Comparison of ENCODE assay signal across 20 mouse cellular contexts in the genomic region with DNA sequence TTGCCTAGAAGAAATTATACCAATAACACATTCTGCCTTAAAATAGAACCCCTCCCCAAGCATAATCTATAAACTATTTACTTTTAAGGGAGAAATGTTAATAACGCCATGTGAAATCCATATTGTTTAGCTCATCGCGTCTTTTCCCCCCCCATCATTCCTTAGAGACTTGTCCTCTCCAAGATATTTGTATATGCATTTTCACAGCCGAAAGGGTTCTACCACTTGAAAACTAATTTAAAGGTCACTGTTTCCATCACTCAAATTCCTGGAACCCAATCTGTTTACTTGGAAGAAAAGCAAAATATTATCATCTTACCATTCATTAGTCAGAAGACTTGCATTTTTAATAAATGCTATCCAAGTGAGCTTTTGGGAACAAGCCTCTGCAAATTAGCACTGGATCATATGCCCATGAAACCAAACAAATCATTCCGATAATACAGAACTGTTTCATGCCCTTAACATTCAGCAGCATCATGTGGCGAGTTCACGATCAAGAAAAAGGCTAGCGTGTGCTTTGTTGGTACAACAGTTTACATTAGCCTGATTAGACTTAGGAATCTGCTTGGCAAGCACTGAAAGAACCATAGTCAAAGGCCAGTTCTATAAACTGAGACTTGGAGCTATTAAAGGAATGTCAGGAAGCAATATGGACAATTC. TPM values are rescaled to one million over a fixed set of nuclear protein-coding genes. Genes with fewer than 3 reads are reported as not detected.
"Had no signal": no experiment of that assay in that cellular context is flagged by ENCODE, and none has a peak within 500 bp of the region (broad histone marks: within the 10 kb centered on the region; RNA-seq: fewer than 3 reads in every experiment).

No protein-coding gene starts in this region.

- H3K4me1 ChIP-seq: kidney, embryonic 15.5 days; liver, embryonic 12.5 days; liver, embryonic 15.5 days; midbrain, embryonic 13.5 days had no signal

- ATAC-seq: liver, embryonic 12.5 days; midbrain, embryonic 13.5 days had no signal

- H3K9ac ChIP-seq: kidney, embryonic 15.5 days; liver, embryonic 12.5 days; liver, embryonic 15.5 days; midbrain, embryonic 13.5 days had no signal

- H3K4me2 ChIP-seq: kidney, embryonic 15.5 days; liver, embryonic 12.5 days; liver, embryonic 15.5 days; midbrain, embryonic 13.5 days had no signal

- H3K9me3 ChIP-seq: kidney, embryonic 15.5 days; liver, embryonic 12.5 days; liver, embryonic 15.5 days; midbrain, embryonic 13.5 days had no signal

- H3K36me3 ChIP-seq: kidney, embryonic 15.5 days; liver, embryonic 12.5 days; liver, embryonic 15.5 days; midbrain, embryonic 13.5 days had no signal

- H3K4me3 ChIP-seq: kidney, embryonic 15.5 days; left cerebral cortex, adult 2 months; liver, embryonic 12.5 days; liver, embryonic 15.5 days; midbrain, embryonic 13.5 days had no signal

- DNase-seq: kidney, adult 11 months; kidney, adult 8-10 months; kidney, postnatal 10 days; kidney, postnatal 36 days; layer of hippocampus, postnatal 36 days; lung, postnatal 10 days; thymus, postnatal 25 days had no signal

- H3K27me3 ChIP-seq: kidney, embryonic 15.5 days; liver, embryonic 12.5 days; liver, embryonic 15.5 days; midbrain, embryonic 13.5 days had no signal

- H3K27ac ChIP-seq: kidney, embryonic 15.5 days; left cerebral cortex, adult 2 months; liver, embryonic 12.5 days; liver, embryonic 15.5 days; macrophage; midbrain, embryonic 13.5 days had no signal

RNA-seq across cellular contexts. Expression of a gene that starts 16.5 kb away (rescaled TPM):
- polyA plus RNA-seq: kidney, embryonic 15.5 days; limb, embryonic 11.5 days; liver, embryonic 12.5 days; liver, embryonic 15.5 days; macrophage; midbrain, embryonic 13.5 days; midbrain, postnatal 0 days; neural tube, embryonic 11.5 days; neural tube, embryonic 14.5 days; small intestine, adult 2 months; spleen, adult 2 months; thymus, postnatal 0 days had no signal
